Mouse (Mus musculus) CD8-positive naive resting alpha-beta T cell, adult 2 months (primary cell): ENCODE data around the gene Gm28230.

Experiments
- DNase-seq, 2 experiments: peaks; one replicate each; pipeline ENCODE4 v3.0.0; 2022; ENCODE audit warnings: low read depth in 2 of 2, low spot score in 2 of 2

Gm28230 gene

GRCm38 (mm10) chr2:74762522-74763244 is 36.2 kb downstream of the Gm28230 start, which contains the start of gene Hoxd1:
Gene Hoxd1 (plus strand): TSS chr2:74762980.
- no peak for DNase-seq

- no peak for DNase-seq
These were observed 36.8 kb downstream of the Gm28230 start for GRCm38 (mm10) chr2:74763245-74763735.

GRCm38 (mm10) chr2:74763976-74764375 is 37.4 kb downstream of the Gm28230 start:
- DNase-seq: no peak

GRCm38 (mm10) chr2:74774359-74774758 is 47.8 kb downstream of the Gm28230 start:
- no peak for DNase-seq

GRCm38 (mm10) chr2:74777536-74778275 is 51.2 kb downstream of the Gm28230 start:
- no peak for DNase-seq

GRCm38 (mm10) chr2:74781386-74781785 is 54.9 kb downstream of the Gm28230 start:
- no peak for DNase-seq

- DNase-seq: no peak
These were observed 69.0 kb downstream of the Gm28230 start for GRCm38 (mm10) chr2:74795531-74795930.
